Mouse (Mus musculus) heart, embryonic 14.5 days (tissue): ENCODE measurements around the gene 2010003K11Rik. TPM values are rescaled to one million over a fixed set of nuclear protein-coding genes. Genes with fewer than 3 reads are reported as not detected.

Experiments
- ATAC-seq: fragments of 200-750 bp; cut with Nextera tagmentation; 2 replicates; pipeline ENCODE4 v1.8.0; 2017; ENCODE audit warnings: low read depth, moderate TSS enrichment; ENCODE audit not compliant: insufficient number of reproducible peaks, insufficient read depth, low FRiP score
- H3K27ac ChIP-seq, 2 experiments: fragments of 200-500 bp in 1 of 2; fragments of 300-500 bp in 1 of 2; sonication (generic) in 1 of 2; replicated peaks in 1 of 2; 2 replicates each; pipeline ENCODE4 v1.5.1; 2012 to 2014; ENCODE audit warnings: low read depth in 2 of 2, low read length in 2 of 2, control low read depth in 1 of 2, mild to moderate bottlenecking in 1 of 2, mixed read lengths in 1 of 2; ENCODE audit not compliant: control insufficient read depth in 1 of 2, insufficient read depth in 1 of 2
- H3K27me3 ChIP-seq: fragments of 300-500 bp; sonication (generic); 2 replicates; pipeline ENCODE4 v1.6.1; 2014; ENCODE audit warnings: mild to moderate bottlenecking, low read length, control low read depth; ENCODE audit not compliant: control insufficient read depth, insufficient read depth
- H3K36me3 ChIP-seq: fragments of 300-500 bp; sonication (generic); 2 replicates; pipeline ENCODE4 v1.6.1; 2014; ENCODE audit warnings: mild to moderate bottlenecking, control low read depth, low read length, mixed read lengths; ENCODE audit not compliant: control insufficient read depth, insufficient read depth
- H3K4me1 ChIP-seq, 2 experiments: fragments of 200-500 bp in 1 of 2; fragments of 300-500 bp in 1 of 2; sonication (generic) in 1 of 2; 2 replicates each; pipeline ENCODE4 v1.6.1; 2012 to 2014; ENCODE audit warnings: low read length in 2 of 2, control low read depth in 1 of 2, mixed read lengths in 1 of 2; ENCODE audit not compliant: control insufficient read depth in 2 of 2, insufficient read depth in 2 of 2
- H3K4me2 ChIP-seq: fragments of 300-500 bp; sonication (generic); 2 replicates; pipeline ENCODE4 v1.6.1; 2014; ENCODE audit warnings: mild to moderate bottlenecking, low read length
- H3K4me3 ChIP-seq, 2 experiments: fragments of 200-500 bp in 1 of 2; fragments of 300-500 bp in 1 of 2; sonication (generic) in 1 of 2; 2 replicates each; pipeline ENCODE4 v1.5.1; 2012 to 2014; ENCODE audit warnings: low read length in 2 of 2, mild to moderate bottlenecking in 2 of 2, control low read depth in 1 of 2, low read depth in 1 of 2, moderate library complexity in 1 of 2; ENCODE audit not compliant: control insufficient read depth in 1 of 2, insufficient read depth in 1 of 2
- H3K9ac ChIP-seq: fragments of 300-500 bp; sonication (generic); 2 replicates; pipeline ENCODE4 v1.6.1; 2014; ENCODE audit warnings: mild to moderate bottlenecking, low read length
- H3K9me3 ChIP-seq: fragments of 300-500 bp; sonication (generic); 2 replicates; pipeline ENCODE4 v1.6.1; 2016; ENCODE audit warnings: low read length, control low read depth; ENCODE audit not compliant: control insufficient read depth
- WGBS: fragments of 180-500 bp; shearing (Covaris S2); extraction: QIAGEN DNeasy Blood & Tissue Kit; methylation state at CpG from one replicate; pipeline ENCODE4 v1.1.7; 2014; 5-methylcytosine and 5-hydroxymethylcytosine counted together
- polyA plus RNA-seq: library from polyadenylated mRNA; unstranded; fragments of >200 nt; fragmentation: Nextera tagmentation; extraction: Ambion mirVana; gene quantifications from 2 replicates; pipeline ENCODE4 v1.2.1, GENCODE M21; 2014

Gene 2010003K11Rik
- polyA plus RNA-seq, 1 experiment from 2014 or later = not detected

DNA sequence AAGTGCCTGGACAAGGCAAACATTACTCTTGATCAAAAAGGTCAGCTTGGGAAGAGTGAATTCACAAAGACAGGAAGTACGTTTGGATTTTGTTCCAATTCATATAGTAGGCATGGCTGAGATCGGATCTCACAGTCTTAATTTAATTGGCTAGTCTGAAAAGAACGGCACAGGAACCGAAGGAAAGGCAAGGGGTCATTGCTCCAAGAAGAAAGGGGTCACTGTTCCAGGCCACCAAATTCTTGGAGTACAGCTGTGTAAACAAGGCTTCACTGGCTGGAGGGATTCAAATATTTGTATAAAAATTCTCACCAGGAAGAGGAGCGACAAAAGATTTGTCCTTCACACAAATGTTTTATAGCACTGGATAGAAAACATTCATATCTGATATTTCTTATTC is 13.4 kb downstream of the 2010003K11Rik start:
- H3K9me3 ChIP-seq = no peaks in the 10 kb centered on the region
- WGBS = 67% methylated on average over 5 of the region's 5 CpGs
- no peak overlapping the region for H3K27ac ChIP-seq
- ATAC-seq = no peak
- no peak overlapping the region for H3K4me2 ChIP-seq
- H3K4me3 ChIP-seq = no peak overlapping the region
- no peak overlapping the region for H3K9ac ChIP-seq
- no peaks in the 10 kb centered on the region for H3K27me3 ChIP-seq
- H3K4me1 ChIP-seq = peaks cover 10 to 11% of the 10 kb centered on the region in 2 experiments
- H3K36me3 ChIP-seq = no peaks in the 10 kb centered on the region

DNA sequence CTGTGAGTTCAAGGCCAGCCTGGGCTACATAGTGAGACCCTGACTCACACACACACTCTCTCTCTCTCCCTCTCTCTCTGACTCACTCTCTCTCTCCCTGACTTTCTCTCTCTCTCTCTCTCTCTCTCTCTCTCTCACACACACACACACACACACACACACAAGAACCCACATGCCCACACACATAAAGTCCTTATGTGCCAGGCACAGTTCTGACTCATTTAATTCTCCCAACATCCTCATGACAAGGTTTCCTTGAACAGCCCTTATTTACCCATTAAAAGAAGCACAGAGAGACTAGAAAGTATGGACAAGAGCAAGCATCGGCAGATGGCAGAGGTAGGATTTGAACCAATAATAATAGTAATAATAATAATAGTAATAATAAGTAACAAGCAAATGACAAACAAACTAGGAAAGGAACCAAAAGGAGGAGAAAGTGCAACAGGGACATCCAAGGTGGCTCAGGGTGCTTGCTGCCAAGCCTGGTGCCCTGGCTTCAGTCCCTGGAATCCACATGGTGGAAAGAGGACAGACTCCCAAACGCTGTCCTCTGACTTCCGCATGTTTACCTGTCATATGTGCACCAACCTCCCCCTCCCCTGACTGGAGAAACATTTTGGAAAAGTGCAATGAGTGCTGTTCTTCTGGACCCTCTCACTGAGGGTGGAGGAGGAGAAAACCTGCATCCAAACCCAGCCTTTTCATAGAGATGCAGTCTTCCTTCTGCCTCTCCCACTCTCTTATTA is 16.1 kb downstream of the 2010003K11Rik start:
- Histone ChIP-seq H3K27ac (no peak overlapping the region), H3K4me2 (no peak overlapping the region), H3K4me3 (no peak overlapping the region), H3K9ac (no peak overlapping the region), H3K27me3 (no peaks in the 10 kb centered on the region), H3K9me3 (no peaks in the 10 kb centered on the region), H3K4me1 (peaks cover 4 to 5% of the 10 kb centered on the region in 2 experiments; a peak in 3 of 4 replicates), H3K36me3 (no peaks in the 10 kb centered on the region)
- WGBS = 85% methylated on average over 3 of the region's 3 CpGs
- ATAC-seq = no peak

DNA sequence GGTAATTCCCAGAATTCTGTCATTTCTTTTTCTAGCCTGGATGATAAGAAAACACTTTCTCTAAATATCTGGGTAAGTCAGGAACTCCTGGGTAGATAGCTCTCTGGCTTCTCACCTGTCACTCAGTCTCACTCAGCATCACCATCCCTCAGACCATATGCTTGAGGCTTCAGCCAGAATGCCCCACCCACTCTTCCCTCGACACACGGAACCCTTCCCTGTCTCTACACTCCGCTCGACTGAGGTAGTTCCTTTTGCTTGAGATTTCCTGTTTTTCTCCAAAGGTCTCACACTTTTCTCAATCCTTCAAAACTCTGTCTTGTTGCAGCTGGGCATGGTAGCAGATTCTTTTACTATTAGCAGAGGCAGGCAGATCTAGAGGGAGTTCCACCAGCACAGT is 17.1 kb downstream of the 2010003K11Rik start:
- H3K4me1 ChIP-seq = peaks cover 4 to 6% of the 10 kb centered on the region in 2 experiments; a peak in 3 of 4 replicates
- H3K36me3 ChIP-seq = no peaks in the 10 kb centered on the region
- H3K9ac ChIP-seq = no peak overlapping the region
- ATAC-seq = no peak
- H3K4me2 ChIP-seq = no peak overlapping the region
- H3K27me3 ChIP-seq = peaks cover 5% of the 10 kb centered on the region
- H3K27ac ChIP-seq = no peak overlapping the region
- H3K4me3 ChIP-seq = no peak overlapping the region
- 41% methylated on average over 4 of the region's 4 CpGs for WGBS
- H3K9me3 ChIP-seq = no peaks in the 10 kb centered on the region

- 87% methylated on average over 2 of the region's 2 CpGs for WGBS
- no peaks in the 10 kb centered on the region for H3K36me3 ChIP-seq
- no peak overlapping the region for H3K27ac ChIP-seq
- H3K9me3 ChIP-seq = no peaks in the 10 kb centered on the region
- no peak overlapping the region for H3K4me2 ChIP-seq
- ATAC-seq = no peak
- peaks cover 16% of the 10 kb centered on the region for H3K27me3 ChIP-seq
- H3K4me3 ChIP-seq = no peak overlapping the region
- H3K4me1 ChIP-seq = peaks cover 4 to 6% of the 10 kb centered on the region in 2 experiments; a peak in 3 of 4 replicates
- no peak overlapping the region for H3K9ac ChIP-seq
Measured at GRCm38 (mm10) chr19:4480041-4480440, 18.3 kb downstream of the 2010003K11Rik start.

GRCm38 (mm10) chr19:4478190-4478516 is 20.2 kb downstream of the 2010003K11Rik start:
- H3K4me2 ChIP-seq = peak overlapping the region; percentile 57
- no peaks in the 10 kb centered on the region for H3K9me3 ChIP-seq
- peaks cover 23% of the 10 kb centered on the region for H3K27me3 ChIP-seq
- ATAC-seq = no peak
- no peak overlapping the region for H3K4me3 ChIP-seq
- H3K36me3 ChIP-seq = no peaks in the 10 kb centered on the region
- H3K4me1 ChIP-seq = peaks cover 4 to 6% of the 10 kb centered on the region in 2 experiments; a peak in 3 of 4 replicates
- 20% methylated on average over 1 of the region's 1 CpGs for WGBS
- H3K27ac ChIP-seq = no peak overlapping the region
- H3K9ac ChIP-seq = no peak overlapping the region

GRCm38 (mm10) chr19:4477345-4478189 is 20.8 kb downstream of the 2010003K11Rik start, which contains the start of gene Syt12:
Gene Syt12, minus strand, starts transcription at chr19:4477447.
- Histone ChIP-seq H3K9me3 (no peaks in the 10 kb centered on the region), H3K36me3 (no peaks in the 10 kb centered on the region), H3K4me3 (peak within 1 kb of the TSS; percentile 38 to 43), H3K9ac (peak within 1 kb of the TSS; percentile 59), H3K27me3 (peaks cover 23% of the 10 kb centered on the region), H3K4me1 (peaks cover 4 to 6% of the 10 kb centered on the region in 2 experiments; a peak in 3 of 4 replicates), H3K4me2 (peak within 1 kb of the TSS; percentile 94), H3K27ac (no peak within 1 kb of the TSS)
- 9% methylated on average over 21 of the region's 21 CpGs for WGBS
- no peak for ATAC-seq

DNA sequence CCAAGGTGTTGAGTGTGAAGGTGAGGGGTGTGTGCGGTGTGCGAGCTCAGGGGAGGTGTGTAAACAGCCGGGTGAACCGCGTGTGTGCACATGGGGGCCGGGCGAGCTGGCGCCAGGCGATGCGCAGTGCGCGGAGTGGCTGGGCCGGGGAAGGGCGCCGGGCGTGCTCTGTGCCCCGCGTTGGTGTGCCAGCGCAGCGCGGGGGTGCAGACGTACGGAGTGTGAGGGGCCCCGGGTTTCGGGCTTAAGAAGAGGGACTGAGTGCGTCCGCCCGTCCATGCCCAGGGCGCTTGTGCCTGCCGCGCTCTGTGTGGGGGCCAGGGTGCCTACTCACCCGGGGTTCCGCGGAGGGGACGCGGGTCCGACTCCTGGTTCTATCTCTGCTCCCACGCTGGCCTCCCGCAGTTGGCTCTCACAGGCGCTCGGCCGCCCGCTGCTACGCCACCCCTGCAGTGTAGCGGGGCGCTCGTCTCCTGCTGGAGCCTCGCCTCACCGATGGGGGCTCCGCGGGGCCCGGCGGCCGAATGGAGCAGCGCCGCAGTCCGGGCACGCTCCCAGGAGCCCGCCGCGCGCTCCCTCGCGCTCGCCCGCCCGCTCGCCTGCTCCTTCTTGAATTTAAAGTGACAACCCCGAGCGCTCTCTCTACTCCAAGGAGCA is 21.7 kb downstream of the 2010003K11Rik start:
- ATAC-seq = peak; percentile 35; the same call in 1 of the 2 replicates
- Histone ChIP-seq H3K27me3 (peaks cover 23% of the 10 kb centered on the region), H3K4me3 (peak overlapping the region; percentile 38 to 43), H3K9ac (peak overlapping the region; percentile 59), H3K27ac (no peak overlapping the region), H3K4me2 (peak overlapping the region; percentile 94), H3K36me3 (no peaks in the 10 kb centered on the region), H3K9me3 (no peaks in the 10 kb centered on the region), H3K4me1 (peaks cover 4 to 6% of the 10 kb centered on the region in 2 experiments; a peak in 3 of 4 replicates)
- WGBS = under 1% methylated on average over 55 of the region's 70 CpGs
